Mouse (Mus musculus) layer of hippocampus, postnatal 14 days (tissue): ENCODE measurements around the gene Ccnb1. TPM values are rescaled to one million over a fixed set of nuclear protein-coding genes. Genes with fewer than 3 reads are reported as not detected.
"Not testable (repeated sequence)": the region's sequence is repeated elsewhere in the genome, so short reads cannot be mapped to it uniquely, and the experiment has no call there.

Experiments used
- DNase-seq, 2 experiments: peaks; one replicate each; pipeline ENCODE4 v3.0.0; 2021 to 2022; ENCODE audit warnings: low spot score in 2 of 2, mixed read lengths in 1 of 2
- long read RNA-seq, 2 experiments: library from polyadenylated mRNA; stranded (forward); transcript quantifications; one replicate each; pipeline ENCODE4 v2.0.0; 2021
- total RNA-seq, 2 experiments: library from RNA; stranded (reverse); gene quantifications; 2 replicates each; pipeline ENCODE4 v1.2.3; 2021

Gene Ccnb1
- total RNA-seq: 1 to 10 TPM; 3.5 to 3.6 TPM
- long read RNA-seq, experiment 1, partial matches to known transcripts: 1 of 5 reads
- long read RNA-seq, experiment 1, other reads (novel, unspliced or antisense): 2 of 5 reads
- long read RNA-seq, experiment 2, transcript Ccnb1-201 (9 exons, 2,489 nt): major isoform, 9 of 9 reads
- long read RNA-seq, experiment 2, partial matches to known transcripts: 0 of 9 reads
- long read RNA-seq, experiment 2, other reads (novel, unspliced or antisense): 0 of 9 reads

DNA sequence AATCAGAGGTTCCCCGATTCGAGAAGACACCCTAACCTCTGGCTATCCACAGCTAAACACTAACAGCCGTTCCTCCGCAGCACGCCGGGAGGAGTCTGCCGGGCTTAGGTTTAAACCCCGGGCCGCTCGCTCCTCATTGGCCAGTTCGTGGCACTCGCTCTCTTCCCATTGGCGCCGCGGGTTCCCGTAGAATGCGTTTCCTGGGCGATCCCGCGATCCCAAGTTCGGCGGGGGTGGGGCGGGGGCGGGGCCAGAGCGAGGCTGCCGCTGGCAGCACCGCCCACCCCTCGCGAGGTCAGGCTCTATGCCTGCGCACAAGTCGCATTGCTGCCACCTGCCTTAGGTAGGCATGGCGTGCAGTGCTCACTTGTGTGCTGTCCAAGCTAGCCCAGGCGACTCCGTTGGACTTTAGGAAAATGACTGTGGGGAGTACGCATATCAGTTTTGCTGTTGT lies at the start of gene Ccnb1:
Ccnb1 (minus strand) TSS at position 157 of the 454 bp plus-strand sequence.
- peak; percentile 85 to 90 for DNase-seq

GRCm38 (mm10) chr13:100834777-100835176 lies 48.4 kb upstream of the Ccnb1 start:
- DNase-seq: no peak

GRCm38 (mm10) chr13:100833640-100834002 lies 47.3 kb upstream of the Ccnb1 start:
- no peak for DNase-seq

GRCm38 (mm10) chr13:100832741-100833639 lies 46.6 kb upstream of the Ccnb1 start, which contains the start of gene Slc30a5:
Gene Slc30a5 (minus strand): TSS chr13:100833427.
- peak; percentile 98 to 99 for DNase-seq

GRCm38 (mm10) chr13:100832188-100832587 lies 45.8 kb upstream of the Ccnb1 start:
- no peak for DNase-seq

- DNase-seq: no peak
These were observed 44.8 kb upstream of the Ccnb1 start for GRCm38 (mm10) chr13:100831123-100831522.

- no peak for DNase-seq
These were observed 39.4 kb upstream of the Ccnb1 start for GRCm38 (mm10) chr13:100825627-100826410.

DNA sequence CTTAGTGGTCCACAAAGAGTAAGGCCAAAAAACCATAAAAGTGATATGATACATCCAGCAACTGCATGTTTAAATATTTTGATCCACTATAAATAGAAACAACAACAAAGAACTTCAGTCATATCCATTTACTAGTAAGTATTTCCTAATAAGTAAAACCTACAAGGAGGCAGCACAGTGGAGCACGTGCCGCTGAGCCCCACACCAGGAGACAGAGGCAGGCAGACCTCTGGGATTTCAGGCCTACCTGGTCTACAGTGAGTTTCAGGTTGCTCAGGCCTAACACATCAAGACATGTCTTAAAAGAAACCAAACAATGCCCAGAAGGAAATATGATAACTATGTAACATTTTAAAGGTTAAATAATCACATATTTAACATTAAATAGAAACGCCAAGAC lies 38.5 kb upstream of the Ccnb1 start:
- DNase-seq: no peak

DNA sequence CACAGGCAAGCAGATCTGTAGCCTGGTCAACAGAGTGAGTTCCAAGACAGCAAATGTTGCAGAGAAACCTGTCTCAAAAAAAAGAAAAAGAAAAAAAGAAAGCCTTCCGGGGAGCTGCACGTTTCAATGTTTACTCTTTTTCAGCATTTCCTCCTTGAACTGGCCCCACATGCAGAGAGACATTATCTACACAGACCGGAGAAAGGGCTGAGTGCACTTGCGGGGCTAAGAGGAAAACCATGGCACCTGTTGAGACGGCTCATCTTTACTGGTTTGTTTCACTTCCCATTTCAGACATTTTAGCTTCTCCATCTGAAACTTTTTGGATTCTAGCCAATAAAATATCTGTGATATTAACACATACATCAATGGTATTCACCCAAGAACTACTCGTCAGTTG lies 37.9 kb upstream of the Ccnb1 start:
- no peak for DNase-seq

DNA sequence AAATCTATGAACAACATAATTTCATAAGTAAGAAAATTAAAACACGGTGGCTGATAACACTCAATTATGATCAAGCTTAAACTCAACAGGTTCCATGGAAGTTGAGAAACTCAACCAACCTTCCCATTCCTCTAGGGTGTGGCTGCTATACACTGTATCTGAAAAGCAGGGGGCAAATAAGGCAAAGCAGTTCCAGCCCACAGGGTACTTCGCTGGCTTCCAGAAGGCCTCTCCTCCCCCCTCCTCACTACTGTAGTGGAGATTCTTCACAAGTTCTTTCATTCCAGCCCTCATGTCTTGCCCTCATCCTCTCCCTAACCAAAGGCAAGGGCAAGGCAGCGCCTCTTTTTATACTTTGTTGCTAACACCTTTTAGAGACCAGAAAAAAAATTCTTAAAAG lies 37.5 kb upstream of the Ccnb1 start:
- no peak for DNase-seq

DNA sequence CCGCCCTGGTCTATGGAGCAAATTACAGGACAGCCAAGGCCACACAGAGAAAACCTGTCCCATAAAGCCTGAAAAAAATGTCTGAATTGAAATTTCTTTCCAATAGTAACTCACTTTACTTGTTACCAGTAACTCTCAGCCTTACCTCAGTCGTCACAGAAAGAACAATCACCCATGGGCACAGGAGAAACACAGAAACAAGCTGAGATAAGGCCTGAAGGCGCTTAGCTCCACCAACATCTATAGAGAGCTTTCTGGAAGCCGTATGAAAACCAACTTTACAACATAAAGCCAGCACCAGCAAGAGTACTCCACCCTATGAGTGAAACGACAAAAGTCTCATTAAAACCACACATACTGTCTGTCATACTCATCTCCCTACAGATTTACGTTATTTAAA lies 28.1 kb upstream of the Ccnb1 start:
- no peak for DNase-seq

- DNase-seq: no peak
These were observed 19.4 kb upstream of the Ccnb1 start for GRCm38 (mm10) chr13:100805776-100806175.

- no peak for DNase-seq
These were observed 10.8 kb upstream of the Ccnb1 start for GRCm38 (mm10) chr13:100797171-100797570.

DNA sequence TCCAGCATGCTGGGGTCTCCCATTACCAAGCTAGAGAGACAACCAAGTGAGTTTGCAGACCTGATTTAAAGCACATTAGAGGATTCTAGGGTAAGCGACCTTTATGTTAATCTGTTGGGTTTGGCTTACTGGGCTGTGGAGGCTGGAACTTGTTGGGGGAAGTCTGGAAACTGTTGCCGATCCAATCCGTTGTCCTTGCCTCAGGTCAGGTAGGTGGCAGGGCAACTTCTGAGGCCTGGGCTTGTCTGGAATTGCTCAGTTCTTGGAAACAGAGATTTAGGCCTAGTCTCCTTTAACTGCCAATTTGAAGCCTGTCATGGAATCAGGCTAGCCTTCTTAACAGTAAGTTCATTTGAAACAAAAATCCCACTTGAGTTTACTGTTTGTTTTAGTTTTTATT lies 2.7 kb upstream of the Ccnb1 start:
- no peak for DNase-seq

DNA sequence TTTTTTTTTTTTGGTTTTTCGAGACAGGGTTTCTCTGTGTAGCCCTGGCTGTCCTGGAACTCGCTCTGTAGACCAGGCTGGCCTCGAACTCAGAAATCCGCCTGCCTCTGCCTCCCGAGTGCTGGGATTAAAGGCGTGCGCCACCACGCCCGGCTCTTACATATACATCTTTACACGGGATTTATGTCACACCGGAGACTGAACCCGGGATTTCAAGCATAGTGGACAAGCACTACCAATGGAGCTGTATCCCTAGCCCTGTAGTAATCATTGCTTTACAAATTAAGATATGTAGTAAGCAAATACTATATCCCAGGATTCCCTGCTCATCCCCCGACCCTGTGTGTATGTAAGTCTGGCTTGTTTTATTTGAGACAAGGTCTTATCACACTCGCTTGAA lies 1.7 kb upstream of the Ccnb1 start:
- DNase-seq: not testable (repeated sequence)

DNA sequence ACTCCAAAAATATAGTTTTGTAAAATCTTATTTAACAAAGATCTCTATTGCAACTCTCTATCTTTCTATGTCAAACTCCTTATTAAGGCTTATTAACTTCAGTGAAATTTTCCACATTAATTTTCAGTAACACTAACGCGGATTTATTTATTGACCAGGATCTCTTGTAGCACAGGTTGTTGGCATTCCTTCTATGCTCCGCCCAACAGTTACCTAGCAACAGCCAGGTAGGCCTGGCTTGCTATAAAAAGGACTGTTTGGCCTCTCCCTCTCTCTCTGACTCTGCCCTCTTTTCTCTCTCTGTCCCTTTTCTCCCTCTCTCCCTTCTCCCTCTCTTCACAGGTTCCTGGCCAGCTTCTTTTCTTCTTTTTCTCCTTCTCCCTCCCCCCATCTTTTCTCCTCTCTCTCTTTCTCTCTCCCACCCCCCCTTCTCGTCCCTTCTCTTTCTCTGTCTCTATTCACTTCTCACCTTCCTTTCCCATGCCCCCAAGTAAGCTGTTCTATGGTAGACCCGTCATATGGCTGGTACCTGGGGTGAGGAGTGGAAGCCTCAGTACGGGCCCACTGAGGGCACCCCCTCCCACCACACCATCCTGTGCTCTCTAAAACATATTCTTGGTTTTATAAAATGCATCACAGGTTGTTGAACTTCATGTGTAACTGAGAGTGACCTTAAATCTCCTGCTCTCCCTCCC lies 1.1 kb upstream of the Ccnb1 start:
- DNase-seq: no peak

- DNase-seq: no peak
These were observed 460 bp downstream of the Ccnb1 start for GRCm38 (mm10) chr13:100785806-100786413.

DNA sequence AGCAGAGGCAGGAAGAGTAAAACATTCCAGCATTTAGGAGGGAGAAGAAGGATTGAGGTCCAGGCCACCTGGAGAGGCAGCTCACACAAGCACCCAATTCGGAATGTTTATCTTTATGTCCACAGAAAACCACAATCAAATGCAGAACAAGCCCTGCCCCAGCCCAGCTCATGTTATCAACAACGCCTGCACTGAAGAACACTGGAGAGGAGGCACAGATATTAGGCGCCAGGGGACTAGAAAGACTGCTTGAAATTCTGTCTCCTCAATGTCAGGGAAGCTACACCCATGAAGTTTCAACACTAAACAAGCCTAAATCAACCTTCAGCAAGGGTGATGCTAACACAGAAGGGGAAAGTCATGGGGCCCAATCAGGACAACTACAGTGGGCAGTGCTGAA lies 8.9 kb downstream of the Ccnb1 start:
- no peak for DNase-seq

GRCm38 (mm10) chr13:100776710-100777109 lies 9.7 kb downstream of the Ccnb1 start:
- DNase-seq: no peak

- DNase-seq: no peak
These were observed 10.3 kb downstream of the Ccnb1 start for GRCm38 (mm10) chr13:100776056-100776419.
